Mouse (Mus musculus) midbrain, embryonic 10.5 days (tissue): Measurements from ENCODE around the gene Zap70. TPM values are rescaled to one million over a fixed set of nuclear protein-coding genes. Genes with fewer than 3 reads are reported as not detected.
"Not testable (repeated sequence)": the region's sequence is repeated elsewhere in the genome, so short reads cannot be mapped to it uniquely, and the experiment has no call there.

Experiments
- DNase-seq: peaks from one replicate; pipeline ENCODE4 v3.0.0-alpha.2; 2017; ENCODE audit warnings: low spot score
- H3K27ac ChIP-seq: fragments of 300-500 bp; sonication (generic); replicated peaks from 2 replicates; pipeline ENCODE4 v1.5.1; 2016; ENCODE audit warnings: mild to moderate bottlenecking
- H3K27me3 ChIP-seq: fragments of 300-500 bp; sonication (generic); 2 replicates; pipeline ENCODE4 v1.6.1; 2016; ENCODE audit warnings: low read depth, mild to moderate bottlenecking; ENCODE audit not compliant: poor library complexity, severe bottlenecking
- H3K36me3 ChIP-seq: fragments of 300-500 bp; sonication (generic); 2 replicates; pipeline ENCODE4 v1.6.1; 2016; ENCODE audit warnings: mild to moderate bottlenecking, moderate library complexity
- H3K4me1 ChIP-seq: fragments of 300-500 bp; sonication (generic); 2 replicates; pipeline ENCODE4 v1.6.1; 2016
- H3K4me3 ChIP-seq: fragments of 300-500 bp; sonication (generic); 2 replicates; pipeline ENCODE4 v1.5.1; 2016; ENCODE audit warnings: mild to moderate bottlenecking, moderate library complexity
- H3K9me3 ChIP-seq: fragments of 300-500 bp; sonication (generic); replicated peaks from 2 replicates; pipeline ENCODE4 v1.6.1; 2016; ENCODE audit warnings: mild to moderate bottlenecking
- WGBS: fragments of 180-500 bp; shearing (Covaris S2); methylation state at CpG from one replicate; pipeline ENCODE4 v1.1.7; 2016; 5-methylcytosine and 5-hydroxymethylcytosine counted together
- polyA plus RNA-seq: library from polyadenylated mRNA; unstranded; fragments of >200 nt; fragmentation: Nextera tagmentation; extraction: Ambion mirVana; gene quantifications from 2 replicates; pipeline ENCODE4 v1.2.1, GENCODE M21; 2016

Gene Zap70
- polyA plus RNA-seq, 1 experiment from 2014 or later = 0.43 TPM

GRCm38 (mm10) chr1:36811806-36812205 is 50.2 kb downstream of the Zap70 start:
- no peaks in the 10 kb centered on the region for H3K9me3 ChIP-seq
- no peak overlapping the region for H3K27ac ChIP-seq
- H3K27me3 ChIP-seq = no peaks in the 10 kb centered on the region
- DNase-seq = no peak
- no peaks in the 10 kb centered on the region for H3K4me1 ChIP-seq
- H3K4me3 ChIP-seq = no peak overlapping the region
- WGBS = 94% methylated on average over 7 of the region's 7 CpGs
- H3K36me3 ChIP-seq = peaks cover 98% of the 10 kb centered on the region

GRCm38 (mm10) chr1:36813415-36813814 is 51.8 kb downstream of the Zap70 start:
- WGBS = 95% methylated on average over 7 of the region's 7 CpGs
- Histone ChIP-seq H3K36me3 (peaks cover 98% of the 10 kb centered on the region), H3K9me3 (no peaks in the 10 kb centered on the region), H3K4me3 (no peak overlapping the region), H3K4me1 (no peaks in the 10 kb centered on the region), H3K27ac (no peak overlapping the region), H3K27me3 (no peaks in the 10 kb centered on the region)
- DNase-seq = no peak

- DNase-seq = no peak
- Histone ChIP-seq H3K9me3 (no peaks in the 10 kb centered on the region), H3K27ac (no peak overlapping the region), H3K4me3 (no peak overlapping the region), H3K27me3 (no peaks in the 10 kb centered on the region), H3K4me1 (no peaks in the 10 kb centered on the region), H3K36me3 (peaks cover 98% of the 10 kb centered on the region)
- 81% methylated on average over 5 of the region's 5 CpGs for WGBS
These were observed 52.8 kb downstream of the Zap70 start for GRCm38 (mm10) chr1:36814271-36814903.

GRCm38 (mm10) chr1:36815166-36815565 is 53.6 kb downstream of the Zap70 start:
- Histone ChIP-seq H3K27ac (no peak overlapping the region), H3K4me1 (no peaks in the 10 kb centered on the region), H3K27me3 (no peaks in the 10 kb centered on the region), H3K36me3 (peaks cover 96% of the 10 kb centered on the region), H3K9me3 (no peaks in the 10 kb centered on the region), H3K4me3 (no peak overlapping the region)
- WGBS = 92% methylated on average over 6 of the region's 6 CpGs
- DNase-seq = no peak

- 90% methylated on average over 4 of the region's 4 CpGs for WGBS
- not testable (repeated sequence) for H3K27ac ChIP-seq, DNase-seq, H3K27me3 ChIP-seq, H3K4me1 ChIP-seq, H3K4me3 ChIP-seq, H3K9me3 ChIP-seq
- peaks cover 92% of the 10 kb centered on the region for H3K36me3 ChIP-seq
These were observed 60.3 kb downstream of the Zap70 start for GRCm38 (mm10) chr1:36821918-36822317.

- no peaks in the 10 kb centered on the region for H3K9me3 ChIP-seq
- peaks cover 82% of the 10 kb centered on the region for H3K36me3 ChIP-seq
- no peak for DNase-seq
- no peak overlapping the region for H3K27ac ChIP-seq
- H3K4me1 ChIP-seq = no peaks in the 10 kb centered on the region
- 96% methylated on average over 5 of the region's 5 CpGs for WGBS
- H3K4me3 ChIP-seq = no peak overlapping the region
- no peaks in the 10 kb centered on the region for H3K27me3 ChIP-seq
These were observed 62.8 kb downstream of the Zap70 start for GRCm38 (mm10) chr1:36824356-36824755.

GRCm38 (mm10) chr1:36830913-36831866 is 69.6 kb downstream of the Zap70 start:
- peaks cover 4% of the 10 kb centered on the region; the same call in 1 of the 2 replicates for H3K4me1 ChIP-seq
- no peaks in the 10 kb centered on the region for H3K9me3 ChIP-seq
- 75% methylated on average over 14 of the region's 14 CpGs for WGBS
- DNase-seq = no peak
- no peak overlapping the region for H3K4me3 ChIP-seq
- 0 out of 2 replicates have a peak overlapping the region, but pooled peaks have one; percentile 20 for H3K27ac ChIP-seq
- H3K27me3 ChIP-seq = no peaks in the 10 kb centered on the region
- H3K36me3 ChIP-seq = peaks cover 68% of the 10 kb centered on the region

Other genes with a start within 250 kb of the Zap70 start
- 2.6 and 3.1 TPM in 2 replicates for gene Cnnm3, start 249.9 kb upstream of the Zap70 start, polyA plus RNA-seq
- gene Ankrd23, start 224.9 kb upstream of the Zap70 start, polyA plus RNA-seq = 16.3 and 17.4 TPM in 2 replicates
- gene Gm42417, start 222.4 kb upstream of the Zap70 start, polyA plus RNA-seq = 0.69 TPM in 1 of 2 replicates, not detected in the other
- 17.8 and 21.2 TPM in 2 replicates for gene Ankrd39, start 214.4 kb upstream of the Zap70 start, polyA plus RNA-seq
- 20.8 and 26.3 TPM in 2 replicates for gene Sema4c, start 203.4 kb upstream of the Zap70 start, polyA plus RNA-seq
- gene Fam178b, start 78.6 kb upstream of the Zap70 start, polyA plus RNA-seq = 0.33 and 0.50 TPM in 2 replicates
- gene Cox5b, start 70.3 kb upstream of the Zap70 start, polyA plus RNA-seq = 531 and 539 TPM in 2 replicates
- 0.10 and 0.24 TPM in 2 replicates for gene 4933424G06Rik, start 51.6 kb upstream of the Zap70 start, polyA plus RNA-seq
- 142 and 145 TPM in 2 replicates for gene Actr1b, start 47.4 kb upstream of the Zap70 start, polyA plus RNA-seq
- 10.3 and 12.5 TPM in 2 replicates for gene Tmem131, start 181.9 kb downstream of the Zap70 start, polyA plus RNA-seq